Mouse (Mus musculus) neural tube, embryonic 12.5 days (tissue): ENCODE measurements around the gene Itgad. TPM values are rescaled to one million over a fixed set of nuclear protein-coding genes. Genes with fewer than 3 reads are reported as not detected.

Experiments used
- ATAC-seq: fragments of 200-750 bp; cut with Nextera tagmentation; 2 replicates; pipeline ENCODE4 v1.8.0; 2017; ENCODE audit warnings: low read depth, mild to moderate bottlenecking, moderate TSS enrichment, moderate library complexity; ENCODE audit not compliant: low FRiP score
- H3K27ac ChIP-seq: fragments of 300-500 bp; sonication (generic); 2 replicates; pipeline ENCODE4 v1.5.1; 2016
- H3K27me3 ChIP-seq: fragments of 300-500 bp; sonication (generic); replicated peaks from 2 replicates; pipeline ENCODE4 v1.6.1; 2016; ENCODE audit warnings: mild to moderate bottlenecking
- H3K36me3 ChIP-seq: fragments of 300-500 bp; sonication (generic); 2 replicates; pipeline ENCODE4 v1.6.1; 2016; ENCODE audit warnings: mild to moderate bottlenecking
- H3K4me1 ChIP-seq: fragments of 300-500 bp; sonication (generic); 2 replicates; pipeline ENCODE4 v1.6.1; 2016
- H3K4me2 ChIP-seq: fragments of 300-500 bp; sonication (generic); replicated peaks from 2 replicates; pipeline ENCODE4 v1.6.1; 2016; ENCODE audit warnings: mild to moderate bottlenecking
- H3K4me3 ChIP-seq: fragments of 300-500 bp; sonication (generic); 2 replicates; pipeline ENCODE4 v1.5.1; 2016
- H3K9ac ChIP-seq: fragments of 300-500 bp; sonication (generic); 2 replicates; pipeline ENCODE4 v1.6.1; 2016; ENCODE audit warnings: mild to moderate bottlenecking
- H3K9me3 ChIP-seq: fragments of 300-500 bp; sonication (generic); 2 replicates; pipeline ENCODE4 v1.6.1; 2016; ENCODE audit warnings: mild to moderate bottlenecking
- WGBS: fragments of 180-500 bp; shearing (Covaris S2); methylation state at CpG from one replicate; pipeline ENCODE4 v1.1.7; 2016; 5-methylcytosine and 5-hydroxymethylcytosine counted together
- polyA plus RNA-seq: library from polyadenylated mRNA; unstranded; fragments of >200 nt; fragmentation: Nextera tagmentation; extraction: Ambion mirVana; gene quantifications from 2 replicates; pipeline ENCODE4 v1.2.1, GENCODE M21; 2016

Itgad gene
- polyA plus RNA-seq, 1 experiment from 2014 or later = not detected

DNA sequence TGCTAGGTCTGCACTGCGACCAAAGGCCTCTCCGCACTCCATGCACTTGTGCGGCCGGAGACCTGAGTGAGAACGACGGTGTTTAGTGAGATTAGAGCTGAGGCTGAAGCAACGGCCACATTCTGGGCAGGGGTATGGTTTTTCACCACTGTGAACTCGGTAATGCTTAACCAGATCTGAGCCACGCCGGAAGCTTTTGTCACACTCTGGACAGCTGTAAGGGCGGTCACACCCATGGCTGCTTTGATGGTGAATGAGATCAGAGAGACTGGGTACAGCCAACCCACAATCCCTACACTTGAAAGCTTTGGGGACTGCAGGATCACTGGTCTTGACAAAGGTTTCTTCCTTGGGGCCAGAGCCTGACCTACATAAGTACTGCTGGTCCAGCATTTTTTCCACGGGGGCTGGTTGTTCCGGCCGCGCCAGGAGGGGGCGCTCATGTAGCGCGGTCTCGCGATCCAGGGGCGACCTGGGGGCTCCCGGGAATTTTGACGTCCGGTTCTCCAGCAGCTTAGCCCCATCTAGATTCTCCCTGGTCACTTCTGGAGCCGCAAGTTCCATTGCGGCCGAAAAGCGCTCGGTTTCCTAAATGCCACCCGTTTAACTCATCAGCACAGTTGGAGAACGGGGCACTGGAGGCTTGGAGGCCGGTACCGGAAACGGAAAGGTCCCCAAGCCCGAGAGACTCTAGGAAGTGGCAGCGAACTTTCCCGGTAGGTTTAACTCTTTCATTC, 82.8 kb downstream of the Itgad start, which contains the start of gene Armc5:
TSS of gene Armc5 (plus strand) at position 487 of the 737 bp plus-strand sequence.
- H3K4me1 ChIP-seq = no peaks in the 10 kb centered on the region; the same call in none of the 2 replicates
- peaks cover 20% of the 10 kb centered on the region for H3K36me3 ChIP-seq
- peak; percentile 19; the same call in 1 of the 2 replicates for ATAC-seq
- peak within 1 kb of the TSS; percentile 73 for H3K9ac ChIP-seq
- H3K4me2 ChIP-seq = peak within 1 kb of the TSS; percentile 88
- peak within 1 kb of the TSS; percentile 83 for H3K27ac ChIP-seq
- WGBS = 27% methylated on average over 37 of the region's 37 CpGs
- H3K27me3 ChIP-seq = no peaks in the 10 kb centered on the region
- no peaks in the 10 kb centered on the region for H3K9me3 ChIP-seq
- H3K4me3 ChIP-seq = peak within 1 kb of the TSS; percentile 64

DNA sequence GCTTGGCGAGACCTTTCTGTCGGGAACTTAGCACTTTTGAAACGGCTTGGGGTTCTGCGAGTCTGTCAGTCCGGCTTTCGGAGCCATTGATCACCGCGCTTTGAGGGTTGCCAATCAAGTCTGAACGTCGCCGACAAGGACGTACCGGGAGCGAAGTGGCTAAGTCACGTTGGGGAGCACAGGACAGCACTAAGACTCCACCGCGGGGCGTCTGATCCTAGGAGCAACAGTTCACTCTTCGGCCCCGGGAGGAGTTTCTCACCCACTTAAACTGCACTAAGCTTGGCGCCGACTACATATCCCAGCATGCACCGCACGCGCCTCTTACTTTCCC, 83.4 kb downstream of the Itgad start:
- no peak for ATAC-seq
- Histone ChIP-seq H3K9me3 (no peaks in the 10 kb centered on the region), H3K36me3 (peaks cover 25% of the 10 kb centered on the region), H3K4me1 (no peaks in the 10 kb centered on the region; the same call in none of the 2 replicates), H3K27ac (peak overlapping the region; percentile 83; the same call in 1 of the 2 replicates), H3K4me2 (peak overlapping the region; percentile 88), H3K9ac (peak overlapping the region; percentile 47), H3K4me3 (peak overlapping the region; percentile 64), H3K27me3 (no peaks in the 10 kb centered on the region)
- WGBS = under 1% methylated on average over 25 of the region's 25 CpGs

DNA sequence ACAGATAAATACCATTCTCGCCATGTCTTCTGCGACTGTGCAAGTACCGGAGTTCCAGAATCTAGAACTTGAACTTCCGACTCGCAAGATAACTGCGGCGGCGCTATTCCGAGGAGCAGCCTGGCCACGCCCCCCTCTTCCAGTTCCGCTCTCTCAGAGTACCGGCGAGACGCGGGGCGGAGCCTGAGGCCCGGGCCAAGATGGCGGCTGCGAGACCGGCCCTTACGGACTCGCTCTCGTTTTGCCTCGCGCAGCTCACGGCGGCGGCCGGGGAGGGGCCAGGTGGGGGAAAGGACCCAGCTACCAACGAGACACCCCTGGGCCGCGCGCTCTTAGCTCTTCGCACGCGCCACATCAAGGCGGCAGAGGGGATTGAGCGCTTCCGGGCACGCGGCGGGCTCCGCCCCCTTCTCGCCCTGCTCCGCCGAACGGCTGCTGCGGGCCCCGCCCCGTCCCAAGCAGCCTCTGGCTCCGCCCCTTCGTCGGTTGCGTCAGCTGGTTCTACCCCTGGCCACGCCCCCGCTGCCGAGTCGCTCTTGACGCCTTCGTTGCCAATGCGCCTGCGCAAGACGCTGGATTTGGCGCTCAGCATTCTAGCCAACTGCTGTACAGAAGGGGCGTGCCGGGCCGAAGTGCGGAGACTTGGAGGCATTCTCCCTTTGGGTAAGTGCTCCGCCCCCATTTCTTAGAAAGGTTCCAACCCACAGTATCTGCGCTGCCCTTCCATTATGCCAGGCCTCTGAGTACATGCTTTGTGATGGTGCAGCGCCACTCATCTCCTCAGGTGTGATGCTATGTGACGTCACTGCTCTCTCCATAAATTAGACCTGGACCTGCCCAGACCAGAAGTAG, 84.0 kb downstream of the Itgad start, which contains the start of gene 9130023H24Rik:
TSS of gene 9130023H24Rik (minus strand) at position 105 of the 852 bp plus-strand sequence.
- Histone ChIP-seq H3K4me1 (no peaks in the 10 kb centered on the region; the same call in none of the 2 replicates), H3K27ac (peak within 1 kb of the TSS; percentile 83), H3K4me2 (peak within 1 kb of the TSS; percentile 88), H3K27me3 (no peaks in the 10 kb centered on the region), H3K4me3 (peak within 1 kb of the TSS; percentile 64), H3K36me3 (peaks cover 31% of the 10 kb centered on the region), H3K9ac (peak within 1 kb of the TSS; percentile 73), H3K9me3 (no peaks in the 10 kb centered on the region)
- WGBS = under 1% methylated on average over 72 of the region's 72 CpGs
- ATAC-seq = peak; percentile 91

DNA sequence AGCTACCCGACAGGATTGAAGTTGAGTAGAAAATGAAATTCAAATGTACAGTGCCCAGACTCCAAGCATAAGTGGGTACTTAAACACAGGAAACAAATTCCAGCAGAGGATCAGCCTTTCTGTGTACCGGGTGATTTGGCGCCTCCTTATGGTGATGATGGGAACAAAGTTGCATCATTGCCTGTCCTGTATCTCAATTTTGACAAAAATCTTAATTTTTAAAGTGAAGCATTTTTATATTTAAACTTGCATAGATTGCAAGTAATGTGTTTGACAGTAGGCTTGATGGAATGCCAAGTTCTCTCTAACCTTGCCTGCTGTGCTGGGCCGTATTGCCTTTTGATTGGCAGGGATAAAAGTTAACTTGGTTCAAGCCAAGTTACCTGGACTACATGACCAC, 84.8 kb downstream of the Itgad start:
- no peak overlapping the region for H3K27ac ChIP-seq

DNA sequence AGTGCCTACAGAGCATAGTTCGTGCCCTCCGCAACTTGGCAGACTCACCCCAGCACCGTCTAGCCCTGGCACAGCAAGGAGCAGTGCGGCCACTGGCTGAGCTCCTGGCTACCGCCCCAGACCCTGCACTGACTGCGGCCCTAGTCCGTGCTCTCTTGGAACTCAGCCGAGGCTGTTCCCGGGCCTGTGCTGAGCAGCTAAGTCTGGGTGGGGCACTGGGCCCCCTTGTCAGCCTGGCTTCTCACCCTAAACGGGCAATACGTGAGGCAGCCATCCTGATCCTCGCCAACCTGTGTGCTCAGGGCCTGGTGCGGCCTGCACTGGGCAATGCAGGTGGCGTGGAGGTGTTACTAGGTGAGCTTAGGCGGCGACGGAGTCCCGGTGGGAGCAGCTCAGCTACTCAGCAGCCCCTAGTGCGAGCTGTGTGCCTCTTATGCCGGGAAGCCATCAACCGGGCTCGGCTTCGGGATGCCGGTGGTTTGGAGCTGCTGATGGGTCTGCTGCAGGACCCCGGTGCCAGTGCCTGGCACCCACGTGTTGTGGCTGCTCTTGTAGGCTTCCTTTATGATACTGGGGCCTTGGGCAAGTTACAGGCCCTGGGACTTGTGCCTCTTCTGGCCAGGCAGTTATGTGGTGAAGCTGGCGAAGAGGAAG, 86.1 kb downstream of the Itgad start:
- WGBS = 94% methylated on average over 27 of the region's 27 CpGs
- H3K4me1 ChIP-seq = no peaks in the 10 kb centered on the region; the same call in none of the 2 replicates
- H3K9me3 ChIP-seq = no peaks in the 10 kb centered on the region
- H3K36me3 ChIP-seq = peaks cover 48% of the 10 kb centered on the region
- no peak overlapping the region for H3K27ac ChIP-seq
- 0 out of 2 replicates have a peak overlapping the region, but pooled peaks have one; percentile 8 for H3K9ac ChIP-seq
- no peak for ATAC-seq
- no peak overlapping the region for H3K4me2 ChIP-seq
- no peaks in the 10 kb centered on the region for H3K27me3 ChIP-seq
- no peak overlapping the region for H3K4me3 ChIP-seq

More for the DNA sequence above, 84.8 kb downstream of the Itgad start:
- Histone ChIP-seq H3K4me1 (no peaks in the 10 kb centered on the region; the same call in none of the 2 replicates), H3K4me3 (peak overlapping the region; percentile 64), H3K36me3 (peaks cover 35% of the 10 kb centered on the region), H3K4me2 (peak overlapping the region; percentile 88), H3K9ac (no peak overlapping the region), H3K9me3 (no peaks in the 10 kb centered on the region), H3K27me3 (no peaks in the 10 kb centered on the region)
- ATAC-seq = no peak
- WGBS = 28% methylated on average over 4 of the region's 4 CpGs

DNA sequence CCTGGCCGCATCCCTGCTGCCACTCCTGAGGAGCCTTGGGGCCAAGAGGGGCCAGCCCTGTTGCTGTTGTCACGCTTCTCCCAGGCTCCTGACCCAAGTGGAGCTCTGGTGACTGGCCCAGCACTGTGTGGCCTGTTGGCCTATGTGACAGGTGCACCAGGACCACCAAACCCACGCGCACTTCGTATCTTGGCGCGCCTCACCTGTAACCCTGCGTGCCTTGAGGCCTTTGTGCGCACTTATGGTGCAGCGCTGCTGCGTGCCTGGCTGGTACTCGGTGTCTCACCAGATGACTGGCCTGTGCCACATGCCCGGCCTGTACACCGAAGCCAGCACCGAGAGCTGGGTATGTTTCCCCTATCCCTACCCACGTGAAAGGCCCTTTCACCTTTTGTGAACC, 88.2 kb downstream of the Itgad start:
- Histone ChIP-seq H3K4me3 (no peak overlapping the region), H3K4me1 (peaks cover 9% of the 10 kb centered on the region), H3K9me3 (no peaks in the 10 kb centered on the region), H3K9ac (no peak overlapping the region), H3K4me2 (no peak overlapping the region), H3K27ac (no peak overlapping the region), H3K36me3 (peaks cover 49% of the 10 kb centered on the region), H3K27me3 (0 out of 2 replicates have a peak, but pooled peaks cover 5% of the 10 kb centered on the region)
- ATAC-seq = no peak
- 96% methylated on average over 16 of the region's 16 CpGs for WGBS

DNA sequence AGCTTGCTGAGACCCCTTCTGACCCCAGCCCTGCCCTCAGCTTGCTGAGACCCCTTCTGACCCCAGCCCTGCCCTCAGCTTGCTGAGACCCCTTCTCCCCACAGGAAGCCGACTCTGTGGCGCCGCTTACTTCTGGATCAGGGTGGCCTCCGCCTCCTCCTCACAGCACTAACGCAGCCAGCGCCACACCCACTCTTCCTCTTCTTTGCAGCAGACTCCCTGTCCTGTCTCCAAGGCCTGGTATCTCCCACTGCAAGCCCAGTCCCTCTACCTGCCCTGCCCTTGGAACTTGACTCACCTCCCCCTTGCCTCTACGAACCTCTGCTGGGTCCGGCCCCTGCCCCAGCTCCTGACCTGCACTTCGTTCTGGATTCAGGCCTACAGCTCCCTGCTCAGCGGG, 89.7 kb downstream of the Itgad start:
- Histone ChIP-seq H3K9me3 (no peaks in the 10 kb centered on the region), H3K27ac (no peak overlapping the region), H3K27me3 (0 out of 2 replicates have a peak, but pooled peaks cover 5% of the 10 kb centered on the region), H3K4me1 (peaks cover 9% of the 10 kb centered on the region), H3K36me3 (peaks cover 49% of the 10 kb centered on the region), H3K4me3 (no peak overlapping the region), H3K4me2 (no peak overlapping the region), H3K9ac (no peak overlapping the region)
- ATAC-seq = no peak
- 66% methylated on average over 10 of the region's 10 CpGs for WGBS

DNA sequence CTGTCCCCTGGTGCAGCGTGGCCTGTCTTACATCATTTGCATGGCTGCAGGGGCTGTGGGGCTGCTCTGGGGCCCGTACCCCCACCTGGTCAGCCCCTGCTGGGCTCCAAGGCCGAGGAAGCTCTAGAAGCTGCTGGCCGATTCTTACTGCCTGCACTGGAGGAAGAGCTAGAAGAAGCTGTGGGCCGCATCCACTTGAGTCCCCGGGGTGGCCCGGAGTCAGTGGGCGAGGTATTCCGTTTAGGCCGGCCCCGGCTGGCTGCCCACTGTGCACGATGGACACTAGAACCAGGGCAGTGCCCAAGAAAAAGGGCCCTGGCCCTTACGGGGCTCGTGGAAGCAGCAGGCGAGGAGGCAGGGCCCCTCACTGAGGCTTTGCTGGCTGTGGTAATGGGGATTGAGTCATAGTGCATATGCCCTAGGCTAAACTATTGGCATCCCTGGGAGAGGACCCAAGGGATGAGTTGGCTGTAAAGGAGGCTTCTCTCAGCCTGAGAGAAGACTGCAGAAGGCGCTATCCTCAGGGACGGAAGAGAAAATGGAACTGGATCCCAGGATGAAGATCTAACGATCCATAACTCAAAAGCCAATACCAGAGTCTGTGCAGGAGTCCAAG, 90.3 kb downstream of the Itgad start:
- peaks cover 49% of the 10 kb centered on the region for H3K36me3 ChIP-seq
- no peaks in the 10 kb centered on the region for H3K9me3 ChIP-seq
- H3K4me3 ChIP-seq = no peak overlapping the region
- ATAC-seq = no peak
- H3K27me3 ChIP-seq = 0 out of 2 replicates have a peak, but pooled peaks cover 5% of the 10 kb centered on the region
- H3K4me2 ChIP-seq = no peak overlapping the region
- 86% methylated on average over 18 of the region's 18 CpGs for WGBS
- no peak overlapping the region for H3K9ac ChIP-seq
- H3K4me1 ChIP-seq = peaks cover 9% of the 10 kb centered on the region
- H3K27ac ChIP-seq = no peak overlapping the region

DNA sequence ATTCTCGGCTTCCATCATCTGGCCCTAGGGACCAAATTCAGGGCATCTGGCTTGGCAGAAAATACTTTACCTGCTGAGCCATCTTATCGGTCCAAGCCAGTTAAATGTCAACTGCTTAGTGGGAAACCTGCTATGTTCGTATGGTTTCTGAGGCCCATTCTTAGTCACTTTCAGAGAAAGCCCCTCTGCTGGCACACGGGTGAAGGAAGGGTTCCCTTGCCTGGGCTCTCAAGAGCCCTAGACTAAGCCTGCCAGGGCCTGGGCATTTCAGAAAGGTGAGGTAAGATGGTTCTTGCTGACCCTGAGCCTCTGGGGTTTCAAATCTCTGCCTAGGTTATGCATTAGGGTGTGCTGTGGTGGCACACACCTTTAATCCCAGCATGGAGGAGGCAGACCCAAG, 91.4 kb downstream of the Itgad start:
- no peak for ATAC-seq
- WGBS = 85% methylated on average over 4 of the region's 4 CpGs
- H3K9ac ChIP-seq = no peak overlapping the region

DNA sequence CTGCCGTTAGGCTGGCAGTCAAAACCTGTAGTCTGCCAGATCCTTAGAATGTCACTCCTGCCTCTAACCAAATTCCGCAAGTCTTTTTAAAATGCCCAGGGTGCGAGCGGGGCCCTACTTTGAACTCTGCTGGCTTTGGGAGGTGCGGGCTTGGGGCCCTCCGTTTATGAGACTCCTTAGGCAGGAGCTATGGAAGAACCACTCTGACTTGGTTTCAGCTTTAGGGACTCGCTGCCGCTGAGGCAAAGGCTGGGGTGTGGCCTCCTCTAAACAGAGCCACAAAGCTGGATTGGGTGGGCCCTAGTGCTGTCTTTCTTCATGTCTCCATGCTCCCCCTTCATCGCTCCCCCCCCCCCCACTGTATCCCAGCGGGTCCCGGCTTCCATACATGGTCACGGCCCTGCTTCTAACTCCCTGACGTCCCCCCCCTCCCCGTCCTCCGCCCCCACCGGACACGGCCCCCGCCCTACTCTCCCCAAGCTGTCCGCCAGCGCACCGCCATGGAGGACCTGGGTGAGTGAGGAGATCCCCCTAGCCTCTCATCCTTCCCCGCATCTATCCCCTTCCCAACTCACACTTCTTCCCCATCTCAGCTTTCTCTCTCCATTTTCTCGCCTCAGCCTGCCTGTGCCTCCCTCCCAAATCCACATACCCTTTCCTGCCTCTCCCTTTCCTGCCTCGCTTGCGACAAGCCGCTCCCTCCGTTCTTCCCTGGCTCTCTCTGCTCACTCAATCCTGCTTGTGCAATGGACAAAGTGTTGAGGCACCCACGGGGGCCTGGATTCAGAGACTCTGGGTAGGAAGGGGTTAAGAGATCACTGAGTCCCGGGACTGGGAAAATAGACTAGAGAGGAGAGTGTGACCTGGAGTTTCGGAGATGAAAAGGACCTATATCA, 92.6 kb downstream of the Itgad start, which contains the start of gene Tgfb1i1:
TSS of gene Tgfb1i1 (plus strand) at position 317 of the 896 bp plus-strand sequence.
- peaks cover 32% of the 10 kb centered on the region for H3K36me3 ChIP-seq
- peak within 1 kb of the TSS; percentile 54; the same call in 1 of the 2 replicates for H3K27ac ChIP-seq
- peak; percentile 54 for ATAC-seq
- peaks cover 9% of the 10 kb centered on the region for H3K4me1 ChIP-seq
- 2% methylated on average over 21 of the region's 30 CpGs for WGBS
- H3K4me2 ChIP-seq = peak within 1 kb of the TSS; percentile 73
- H3K4me3 ChIP-seq = peak within 1 kb of the TSS; percentile 41
- H3K9me3 ChIP-seq = no peaks in the 10 kb centered on the region
- H3K27me3 ChIP-seq = 0 out of 2 replicates have a peak, but pooled peaks cover 5% of the 10 kb centered on the region
- peak within 1 kb of the TSS; percentile 63 for H3K9ac ChIP-seq

More for the DNA sequence above, 91.4 kb downstream of the Itgad start:
- Histone ChIP-seq H3K27ac (no peak overlapping the region), H3K36me3 (peaks cover 41% of the 10 kb centered on the region), H3K4me1 (peaks cover 9% of the 10 kb centered on the region), H3K4me2 (no peak overlapping the region), H3K27me3 (0 out of 2 replicates have a peak, but pooled peaks cover 5% of the 10 kb centered on the region), H3K9me3 (no peaks in the 10 kb centered on the region), H3K4me3 (no peak overlapping the region)
